Mouse (Mus musculus) spleen, adult 2 months (tissue): ENCODE measurements around the gene Zscan4e. TPM values are rescaled to one million over a fixed set of nuclear protein-coding genes. Genes with fewer than 3 reads are reported as not detected.
"Not testable (repeated sequence)": the region's sequence is repeated elsewhere in the genome, so short reads cannot be mapped to it uniquely, and the experiment has no call there.

Source experiments
- DNase-seq, 2 experiments: peaks; one replicate each; pipeline versions ENCODE4 v3.0.0 to v3.0.0-alpha.2; 2012 to 2021; ENCODE audit warnings: low spot score in 2 of 2, low read depth in 1 of 2
- H3K27ac ChIP-seq: fragments of 200-500 bp; 2 replicates; pipeline ENCODE4 v1.5.1; 2012; ENCODE audit warnings: low read length, inconsistent platforms; ENCODE audit not compliant: insufficient read depth
- H3K27me3 ChIP-seq: fragments of 200-500 bp; 2 replicates; pipeline ENCODE4 v1.6.1; 2012; ENCODE audit warnings: mild to moderate bottlenecking, moderate library complexity, low read length, inconsistent platforms; ENCODE audit not compliant: control insufficient read depth, insufficient read depth
- H3K36me3 ChIP-seq: fragments of 200-500 bp; 2 replicates; pipeline ENCODE4 v1.6.1; 2012; ENCODE audit warnings: mild to moderate bottlenecking, low read length, inconsistent platforms; ENCODE audit not compliant: control insufficient read depth, insufficient read depth
- H3K4me1 ChIP-seq: fragments of 200-500 bp; 2 replicates; pipeline ENCODE4 v1.6.1; 2011; ENCODE audit warnings: inconsistent platforms; ENCODE audit not compliant: control insufficient read depth, insufficient read depth, insufficient read length
- H3K4me3 ChIP-seq: fragments of 200-500 bp; 2 replicates; pipeline ENCODE4 v1.5.1; 2011; ENCODE audit warnings: mild to moderate bottlenecking, inconsistent platforms; ENCODE audit not compliant: insufficient read depth, insufficient read length; ENCODE audit errors: extremely low read depth
- polyA plus RNA-seq: library from polyadenylated mRNA; depleted of rRNA; stranded (reverse); fragments of >200 nt; gene quantifications from 2 replicates; pipeline ENCODE4 v1.2.3, GENCODE M21; 2012; rRNA removed

Gene Zscan4e
- polyA plus RNA-seq: not detected in 2 replicates

DNA sequence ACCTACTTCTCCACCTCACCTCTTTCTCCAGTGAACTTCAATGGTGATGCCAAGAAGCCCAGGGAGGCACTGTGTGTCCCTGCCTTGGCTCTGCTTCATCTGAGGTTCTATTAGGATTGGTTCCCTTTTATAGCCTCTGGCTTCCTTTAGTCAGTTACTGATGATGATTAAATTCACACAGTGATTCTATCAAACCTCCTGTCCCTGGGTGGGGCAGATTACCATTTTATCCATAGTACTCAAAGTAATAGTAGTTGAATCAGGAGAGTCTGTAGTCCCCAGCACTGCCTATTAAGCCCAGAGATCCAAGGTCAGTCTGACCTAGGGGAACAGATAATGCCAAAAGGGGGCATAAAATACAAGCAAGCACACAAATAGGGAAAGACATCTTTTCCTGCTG is at the start of gene Zscan4e:
Gene Zscan4e, minus strand, starts transcription at position 101 of the 400 bp plus-strand sequence.
- H3K27me3 ChIP-seq, H3K36me3 ChIP-seq, H3K4me1 ChIP-seq, H3K27ac ChIP-seq, H3K4me3 ChIP-seq, DNase-seq: not testable (repeated sequence)

Other genes with a start within 250 kb of the Zscan4e start
- not detected in 2 replicates for gene Zscan4-ps1, start 241.0 kb downstream of the Zscan4e start, polyA plus RNA-seq
- not detected in 2 replicates for gene Zscan4d, start 144.5 kb downstream of the Zscan4e start, polyA plus RNA-seq
- not detected in 2 replicates for gene Zscan4f, start 87.2 kb upstream of the Zscan4e start, polyA plus RNA-seq
- gene Zscan4-ps2, start 203.6 kb upstream of the Zscan4e start, polyA plus RNA-seq: not detected in 2 replicates